Mouse (Mus musculus): ENCODE measurements around the gene Mok.

Gene Mok

DNA sequence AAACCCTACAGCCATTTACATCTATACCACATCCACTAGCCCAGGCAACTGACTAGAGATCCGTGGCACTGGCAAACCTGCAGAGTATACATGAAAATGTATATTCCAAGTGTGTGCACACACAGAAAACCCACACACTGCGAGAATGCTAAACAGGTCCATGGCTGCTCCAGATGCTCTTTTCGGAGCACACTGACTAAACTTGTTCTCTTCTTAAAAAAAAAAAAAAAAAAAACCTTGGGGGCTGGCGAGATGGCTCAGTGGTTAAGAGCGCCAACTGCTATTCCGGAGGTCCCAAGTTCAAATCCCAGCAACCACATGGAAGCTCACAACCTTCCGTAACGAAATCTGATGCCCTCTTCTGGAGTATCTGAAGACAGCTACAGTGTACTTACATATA, 2.9 kb downstream of the Mok start:
- no peaks in the 10 kb centered on the region for H3K36me3 ChIP-seq (ENCODE audit: control insufficient read depth, insufficient read depth, low read length, poor library complexity, severe bottlenecking)
- DNase-seq (ENCODE audit: low read depth, low spot score), result no peak
- no peaks in the 10 kb centered on the region for H3K27me3 ChIP-seq (ENCODE audit: control insufficient read depth, insufficient read depth, low read length, poor library complexity, severe bottlenecking)

DNA sequence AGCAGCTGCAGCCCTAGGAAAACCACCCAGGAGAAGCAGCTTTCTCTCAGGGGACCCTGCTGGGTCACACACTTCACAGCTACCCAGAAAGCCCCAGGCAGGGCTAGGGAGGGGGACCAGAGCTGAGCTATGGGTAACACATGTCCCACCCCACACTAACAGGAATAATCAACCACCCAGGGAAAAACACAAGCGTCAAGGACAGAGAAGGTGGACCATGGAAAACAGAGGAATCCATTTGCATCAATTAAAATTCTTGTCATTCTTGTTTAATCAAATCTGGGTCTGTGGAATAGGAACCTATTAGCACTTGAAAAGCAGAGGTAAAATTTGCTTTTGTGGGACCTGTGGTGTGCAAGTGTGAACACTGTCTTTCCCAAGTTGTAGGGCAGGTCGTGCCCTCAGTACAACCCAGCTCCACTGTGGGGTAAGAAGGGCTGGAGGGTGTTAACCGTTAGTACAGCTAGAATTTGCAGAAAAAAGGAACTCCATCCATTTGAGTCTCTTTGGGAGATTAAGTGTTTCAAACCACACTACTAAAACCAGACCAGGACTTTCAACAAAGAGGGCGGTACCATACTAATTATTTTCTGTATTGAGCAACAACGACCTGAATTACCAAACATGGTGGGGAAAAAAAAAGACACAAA, 3.4 kb downstream of the Mok start:
- H3K27me3 ChIP-seq (ENCODE audit: control insufficient read depth, insufficient read depth, low read length, poor library complexity, severe bottlenecking), result no peaks in the 10 kb centered on the region
- DNase-seq (ENCODE audit: low read depth, low spot score), result no peak
- H3K36me3 ChIP-seq (ENCODE audit: control insufficient read depth, insufficient read depth, low read length, poor library complexity, severe bottlenecking), result no peaks in the 10 kb centered on the region

DNA sequence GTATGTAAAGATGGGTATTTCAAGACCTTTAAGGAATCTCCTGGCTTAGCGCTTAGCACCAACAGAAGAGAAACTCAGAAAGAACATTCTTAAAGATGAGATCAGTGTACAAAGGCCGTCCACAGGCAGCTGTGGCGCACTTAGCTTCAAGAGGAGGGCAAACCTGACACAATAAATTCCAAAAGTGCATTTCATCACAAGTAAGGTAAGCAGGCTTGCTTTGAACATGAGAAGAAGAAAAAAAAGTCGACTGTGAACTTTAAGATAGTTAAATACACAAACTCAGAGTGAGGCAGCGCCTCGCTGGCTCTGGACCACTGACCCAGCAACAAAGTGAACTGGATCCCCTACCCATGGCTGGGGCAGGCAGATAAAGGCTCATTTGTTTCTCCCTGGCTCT, 4.0 kb downstream of the Mok start:
- H3K27me3 ChIP-seq (ENCODE audit: control insufficient read depth, insufficient read depth, low read length, poor library complexity, severe bottlenecking), result no peaks in the 10 kb centered on the region
- DNase-seq (ENCODE audit: low read depth, low spot score), result no peak

DNA sequence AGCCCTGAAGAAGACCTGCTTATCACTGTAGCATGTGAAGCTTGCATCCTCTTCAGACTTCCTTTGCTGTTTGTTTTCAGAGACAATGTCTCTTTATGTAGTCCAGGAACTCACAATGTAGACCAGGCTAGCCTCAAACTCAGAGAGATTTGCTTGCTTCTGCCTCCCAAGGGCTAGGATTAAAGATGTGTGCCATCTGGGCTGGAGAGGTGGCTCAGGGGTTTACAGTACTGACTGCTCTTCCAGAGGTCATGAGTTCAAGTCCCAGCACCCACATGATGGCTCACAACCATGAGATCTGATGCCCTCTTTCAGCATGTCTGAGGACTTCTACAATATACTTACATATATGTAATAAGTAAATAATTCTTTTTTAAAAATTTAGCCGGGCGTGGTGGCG, 5.6 kb downstream of the Mok start:
- no peaks in the 10 kb centered on the region for H3K27me3 ChIP-seq (ENCODE audit: control insufficient read depth, insufficient read depth, low read length, poor library complexity, severe bottlenecking)
- no peak for DNase-seq (ENCODE audit: low read depth, low spot score)
- H3K36me3 ChIP-seq (ENCODE audit: control insufficient read depth, insufficient read depth, low read length, poor library complexity, severe bottlenecking), result no peaks in the 10 kb centered on the region

More for the DNA sequence above, 4.0 kb downstream of the Mok start:
- H3K36me3 ChIP-seq (ENCODE audit: control insufficient read depth, insufficient read depth, low read length, poor library complexity, severe bottlenecking), result no peaks in the 10 kb centered on the region

DNA sequence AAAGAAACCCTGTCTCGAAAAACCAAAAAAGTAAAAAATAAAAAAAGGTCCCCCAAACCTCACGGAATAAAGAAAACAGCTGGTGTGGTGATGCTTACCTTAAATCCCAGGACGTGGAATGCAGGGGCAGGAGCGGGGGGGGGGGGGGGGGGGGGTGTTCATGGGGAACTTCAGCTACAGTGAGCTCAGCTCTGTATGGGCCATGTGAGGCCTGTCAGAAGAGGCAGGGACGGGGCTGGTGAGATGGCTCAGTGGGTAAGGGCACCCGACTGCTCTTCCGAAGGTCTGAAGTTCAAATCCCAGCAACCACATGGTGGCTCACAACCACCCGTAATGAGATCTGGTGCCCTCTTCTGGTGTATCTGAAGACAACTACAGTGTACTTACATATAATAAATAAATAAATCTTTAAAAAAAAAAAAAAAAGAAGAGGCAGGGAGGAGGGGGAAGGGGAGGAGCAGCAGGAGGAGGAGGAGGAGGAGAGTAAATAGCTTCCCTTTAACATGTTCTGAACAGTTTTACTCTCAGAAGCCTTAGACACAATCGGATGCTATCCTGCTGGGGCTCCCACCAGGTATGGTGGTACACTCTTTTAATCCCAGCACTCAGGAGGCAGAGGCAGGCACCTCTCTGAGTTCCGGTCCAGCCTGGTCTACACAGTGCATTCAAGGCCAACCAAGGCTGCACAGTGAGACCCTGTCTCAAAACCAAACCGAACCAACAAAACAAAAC, 10.3 kb downstream of the Mok start:
- no peaks in the 10 kb centered on the region for H3K27me3 ChIP-seq (ENCODE audit: control insufficient read depth, insufficient read depth, low read length, poor library complexity, severe bottlenecking)
- DNase-seq (ENCODE audit: low read depth, low spot score), result no peak
- no peaks in the 10 kb centered on the region for H3K36me3 ChIP-seq (ENCODE audit: control insufficient read depth, insufficient read depth, low read length, poor library complexity, severe bottlenecking)

DNA sequence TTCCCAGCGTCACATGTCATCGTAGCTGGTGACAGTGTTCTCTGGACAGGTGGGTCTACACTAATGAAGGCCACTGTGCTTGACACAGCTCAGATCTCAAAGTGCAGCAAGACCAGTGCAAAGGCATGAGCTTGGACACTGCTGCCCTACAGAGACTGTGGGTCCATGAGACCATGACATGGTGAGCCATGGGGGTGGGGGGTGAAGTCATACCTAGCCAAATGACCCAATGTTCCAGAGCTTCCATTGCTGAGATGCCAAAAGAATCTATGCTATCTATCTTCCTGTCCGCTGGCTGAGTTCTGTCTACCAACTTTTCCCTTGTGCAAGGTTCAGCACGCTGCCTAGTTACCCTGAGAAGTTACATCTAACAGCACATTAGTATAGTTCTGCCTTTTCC, 11.8 kb downstream of the Mok start:
- no peak for DNase-seq (ENCODE audit: low read depth, low spot score)

DNA sequence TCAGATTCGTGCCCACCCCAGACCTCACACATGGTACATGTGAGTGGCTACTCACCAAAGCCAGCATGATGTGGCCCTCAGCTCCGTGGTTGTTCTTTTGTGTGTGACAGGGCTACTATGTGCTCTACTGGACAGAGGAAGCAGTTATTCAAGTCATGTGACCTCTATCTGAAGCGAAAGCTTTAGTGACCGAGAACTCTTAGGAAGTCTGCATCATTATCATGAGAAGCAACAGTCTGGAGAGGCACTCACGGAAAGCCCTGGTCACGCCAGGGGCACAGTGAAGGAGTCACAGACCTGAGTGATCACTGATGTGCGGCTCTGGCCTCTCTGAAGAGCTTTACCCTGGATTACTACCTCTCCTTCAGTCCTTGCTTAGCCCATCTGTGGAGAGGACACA, 18.4 kb downstream of the Mok start:
- DNase-seq (ENCODE audit: low read depth, low spot score), result no peak
- H3K27me3 ChIP-seq (ENCODE audit: control insufficient read depth, insufficient read depth, low read length, poor library complexity, severe bottlenecking), result no peaks in the 10 kb centered on the region
- H3K36me3 ChIP-seq (ENCODE audit: control insufficient read depth, insufficient read depth, low read length, poor library complexity, severe bottlenecking), result no peaks in the 10 kb centered on the region

More for the DNA sequence above, 11.8 kb downstream of the Mok start:
- Histone ChIP-seq H3K27me3 (ENCODE audit: control insufficient read depth, insufficient read depth, low read length, poor library complexity, severe bottlenecking) (no peaks in the 10 kb centered on the region), H3K36me3 (ENCODE audit: control insufficient read depth, insufficient read depth, low read length, poor library complexity, severe bottlenecking) (no peaks in the 10 kb centered on the region)

DNA sequence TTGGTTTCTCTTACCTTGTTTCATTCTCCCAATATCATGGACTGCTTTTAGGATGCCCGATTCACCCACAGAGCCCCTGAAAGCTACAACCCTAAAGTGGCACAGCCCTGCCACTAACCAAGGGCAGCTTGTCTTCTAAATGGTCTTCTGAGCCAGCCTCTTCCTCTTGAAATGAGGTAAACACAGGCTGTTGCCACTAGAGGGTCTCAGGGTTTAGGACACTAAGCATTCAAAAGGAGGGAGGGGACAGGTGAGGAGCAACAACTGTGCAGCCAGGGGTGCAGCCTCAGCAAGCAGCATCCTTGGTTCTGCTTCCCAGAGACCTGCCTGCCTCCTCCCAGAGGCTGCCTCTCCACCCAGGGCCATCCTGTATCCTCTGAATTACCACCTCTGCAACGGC, 19.0 kb downstream of the Mok start:
- DNase-seq (ENCODE audit: low read depth, low spot score), result no peak
- H3K36me3 ChIP-seq (ENCODE audit: control insufficient read depth, insufficient read depth, low read length, poor library complexity, severe bottlenecking), result no peaks in the 10 kb centered on the region
- H3K27me3 ChIP-seq (ENCODE audit: control insufficient read depth, insufficient read depth, low read length, poor library complexity, severe bottlenecking), result no peaks in the 10 kb centered on the region

DNA sequence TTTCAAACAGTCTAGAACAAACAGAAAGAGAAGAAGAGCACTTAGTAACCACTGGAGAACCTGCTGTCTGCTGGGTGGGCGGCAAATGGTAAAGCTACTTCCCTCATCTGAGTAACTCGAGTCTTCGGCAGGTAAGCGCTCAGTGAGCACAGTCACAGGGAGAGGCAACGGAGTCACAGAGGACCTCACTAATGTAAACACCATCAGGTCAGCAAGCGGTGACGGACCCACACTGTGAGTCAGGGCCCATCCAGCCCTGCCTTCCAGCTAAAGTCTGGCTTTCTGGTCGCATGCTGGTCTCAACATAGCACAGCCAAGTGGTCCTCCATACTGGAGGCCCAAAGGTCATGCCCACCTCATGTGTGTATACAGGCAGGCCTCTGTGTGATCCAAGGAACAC, 21.4 kb downstream of the Mok start:
- no peak for DNase-seq (ENCODE audit: low read depth, low spot score)
- no peaks in the 10 kb centered on the region for H3K27me3 ChIP-seq (ENCODE audit: control insufficient read depth, insufficient read depth, low read length, poor library complexity, severe bottlenecking)
- H3K36me3 ChIP-seq (ENCODE audit: control insufficient read depth, insufficient read depth, low read length, poor library complexity, severe bottlenecking), result no peaks in the 10 kb centered on the region

DNA sequence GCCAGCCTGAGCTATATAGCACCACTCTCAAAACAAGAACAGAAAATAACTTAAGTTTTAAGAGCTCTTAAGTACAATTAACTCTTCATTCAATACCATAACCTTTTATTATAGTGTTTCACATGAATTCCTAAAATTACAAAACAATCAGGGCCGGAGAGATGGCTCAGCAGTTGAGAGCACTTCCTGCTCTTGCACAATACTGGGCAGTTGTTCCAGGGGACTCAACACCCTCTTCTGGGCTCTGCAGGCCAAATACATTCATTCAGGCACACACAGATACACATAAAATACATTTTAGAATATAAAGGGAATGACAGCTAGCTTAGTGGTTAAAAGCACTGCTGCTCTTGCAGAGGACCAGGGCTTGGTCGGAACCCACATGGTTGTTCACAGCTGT, 23.9 kb downstream of the Mok start:
- H3K36me3 ChIP-seq (ENCODE audit: control insufficient read depth, insufficient read depth, low read length, poor library complexity, severe bottlenecking), result no peaks in the 10 kb centered on the region
- no peak for DNase-seq (ENCODE audit: low read depth, low spot score)
- H3K27me3 ChIP-seq (ENCODE audit: control insufficient read depth, insufficient read depth, low read length, poor library complexity, severe bottlenecking), result no peaks in the 10 kb centered on the region

DNA sequence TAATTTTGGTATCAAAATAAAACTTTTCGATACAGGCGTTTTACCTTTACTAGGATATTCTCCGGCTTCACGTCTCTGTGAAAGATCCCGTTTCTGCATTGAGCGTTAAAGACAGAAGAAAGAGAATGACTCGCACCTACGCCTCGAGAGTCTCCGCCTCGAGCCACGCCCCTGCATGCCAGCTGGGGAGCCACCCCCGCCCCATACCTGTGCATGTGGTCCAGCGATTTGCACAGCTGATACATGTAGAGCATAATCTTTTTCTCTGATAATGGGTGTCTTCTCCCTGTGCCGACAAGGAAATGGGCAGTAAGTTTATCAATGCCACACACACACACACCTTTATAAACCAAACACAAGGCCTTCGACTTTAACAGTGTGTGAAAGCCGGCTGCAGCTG, 25.8 kb downstream of the Mok start:
- no peak for DNase-seq (ENCODE audit: low read depth, low spot score)
- Histone ChIP-seq H3K27me3 (ENCODE audit: control insufficient read depth, insufficient read depth, low read length, poor library complexity, severe bottlenecking) (no peaks in the 10 kb centered on the region), H3K36me3 (ENCODE audit: control insufficient read depth, insufficient read depth, low read length, poor library complexity, severe bottlenecking) (no peaks in the 10 kb centered on the region)

DNA sequence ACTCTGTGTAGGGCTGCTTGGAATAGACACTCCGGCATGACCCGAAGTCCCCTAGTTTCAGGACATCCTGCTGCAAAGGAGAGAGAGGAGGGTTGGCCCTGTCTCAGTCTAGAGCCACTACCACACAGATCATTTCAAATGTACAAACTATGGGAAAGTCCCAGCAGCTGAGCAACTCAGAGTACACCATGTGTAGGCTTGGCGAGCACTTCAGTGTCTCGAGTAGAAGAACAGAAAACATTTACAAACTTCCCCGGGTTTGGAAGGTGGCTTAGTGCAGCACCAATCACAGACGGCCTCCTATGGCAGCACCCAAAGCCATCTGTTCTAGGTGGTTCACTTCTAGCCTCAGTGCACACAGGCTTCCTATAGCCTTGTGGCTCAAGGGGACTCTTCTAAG, 27.1 kb downstream of the Mok start:
- H3K36me3 ChIP-seq (ENCODE audit: control insufficient read depth, insufficient read depth, low read length, poor library complexity, severe bottlenecking), result no peaks in the 10 kb centered on the region
- H3K27me3 ChIP-seq (ENCODE audit: control insufficient read depth, insufficient read depth, low read length, poor library complexity, severe bottlenecking), result no peaks in the 10 kb centered on the region
- DNase-seq (ENCODE audit: low read depth, low spot score), result peak; percentile 46

DNA sequence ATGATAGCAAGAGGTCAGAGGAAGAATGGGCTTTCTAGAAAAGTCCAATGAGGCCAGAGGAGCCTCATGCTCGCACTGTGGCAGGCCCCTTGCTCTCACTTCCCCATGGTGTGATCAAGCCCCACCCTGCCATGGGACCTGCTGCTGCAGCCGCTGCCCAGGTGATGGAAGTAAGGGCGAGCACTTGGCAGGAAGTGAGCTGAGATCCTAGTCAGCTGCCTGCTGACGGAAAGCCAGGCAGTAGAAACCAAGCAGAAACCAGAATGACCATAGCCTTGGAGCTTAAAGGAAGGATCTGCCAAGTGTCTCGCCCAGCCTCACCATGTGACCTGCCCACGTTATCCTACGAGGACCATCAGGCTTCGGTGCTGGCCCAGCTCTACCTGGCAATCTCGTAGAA, 27.6 kb downstream of the Mok start:
- DNase-seq (ENCODE audit: low read depth, low spot score), result peak; percentile 83
- no peaks in the 10 kb centered on the region for H3K36me3 ChIP-seq (ENCODE audit: control insufficient read depth, insufficient read depth, low read length, poor library complexity, severe bottlenecking)
- H3K27me3 ChIP-seq (ENCODE audit: control insufficient read depth, insufficient read depth, low read length, poor library complexity, severe bottlenecking), result no peaks in the 10 kb centered on the region

DNA sequence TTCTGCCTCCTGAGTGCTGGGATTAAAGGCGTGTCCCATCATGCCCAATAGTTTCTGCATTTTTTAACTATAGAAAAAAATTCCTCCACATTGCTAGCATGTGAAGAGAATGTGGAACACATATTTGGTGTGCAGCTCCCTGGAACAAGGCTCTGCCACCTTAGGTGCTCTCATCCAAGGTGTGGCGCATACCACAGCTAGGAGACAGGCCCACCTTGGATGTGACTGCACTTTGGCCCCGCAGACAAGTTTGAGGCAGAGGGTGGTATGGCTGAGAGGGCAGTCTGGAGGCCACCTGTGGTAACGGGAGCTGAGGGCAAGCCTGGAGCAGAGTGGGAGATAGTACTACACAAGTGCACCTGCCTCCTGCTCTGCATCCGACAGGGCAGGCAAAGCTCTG, 31.9 kb downstream of the Mok start:
- no peaks in the 10 kb centered on the region for H3K27me3 ChIP-seq (ENCODE audit: control insufficient read depth, insufficient read depth, low read length, poor library complexity, severe bottlenecking)
- DNase-seq (ENCODE audit: low read depth, low spot score), result no peak
- H3K36me3 ChIP-seq (ENCODE audit: control insufficient read depth, insufficient read depth, low read length, poor library complexity, severe bottlenecking), result no peaks in the 10 kb centered on the region

DNA sequence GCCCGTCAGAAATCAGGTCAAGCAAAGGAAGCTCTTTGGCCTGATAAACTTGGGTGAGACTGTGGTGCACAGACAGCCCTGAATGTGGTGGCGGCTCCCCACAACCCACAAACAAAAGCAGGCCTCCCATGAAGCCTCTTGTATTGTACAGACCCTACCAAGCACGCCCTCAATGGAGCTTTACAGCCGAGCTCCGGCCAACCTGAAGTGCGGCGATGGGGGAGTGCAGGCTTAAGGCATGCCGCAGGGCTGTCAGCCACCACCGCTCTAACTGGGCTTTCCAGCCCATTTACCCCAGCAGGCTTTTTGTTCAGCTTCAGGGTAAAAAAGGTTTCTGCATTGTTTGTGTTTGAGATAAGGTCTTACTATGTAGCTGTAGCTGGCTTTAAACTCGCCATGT, 32.3 kb downstream of the Mok start:
- DNase-seq (ENCODE audit: low read depth, low spot score), result no peak
- H3K36me3 ChIP-seq (ENCODE audit: control insufficient read depth, insufficient read depth, low read length, poor library complexity, severe bottlenecking), result no peaks in the 10 kb centered on the region
- H3K27me3 ChIP-seq (ENCODE audit: control insufficient read depth, insufficient read depth, low read length, poor library complexity, severe bottlenecking), result no peaks in the 10 kb centered on the region
